Mouse (Mus musculus): ENCODE data around the gene Gm11595.
"Not testable (repeated sequence)": the region's sequence is repeated elsewhere in the genome, so short reads cannot be mapped to it uniquely, and the experiment has no call there.

GRCm38 (mm10) chr11:99798832-99799231, 26.1 kb upstream of the Gm11595 start, which contains the start of gene Gm11569:
- not testable (repeated sequence) for TF ChIP-seq CTCF (IDR thresholded peaks at IDR 0.05; ENCODE audit: low read depth); EP300 (optimal IDR thresholded peaks at IDR 0.05)
